Mouse (Mus musculus) brain, embryonic 14.5 days (tissue): Measurements from ENCODE around the gene Klf9. TPM values are rescaled to one million over a fixed set of nuclear protein-coding genes. Genes with fewer than 3 reads are reported as not detected.

Experiments used
- DNase-seq: peaks from one replicate; pipeline ENCODE4 v3.0.0-alpha.2; 2011; ENCODE audit warnings: low read depth
- CTCF ChIP-seq: fragments of 200-500 bp; IDR thresholded peaks from 2 replicates; pipeline ENCODE4 v1.5.1; 2012; ENCODE audit warnings: inconsistent platforms, mild to moderate bottlenecking, moderate library complexity, borderline replicate concordance; ENCODE audit not compliant: insufficient read depth, insufficient read length; ENCODE audit errors: extremely low read depth
- POLR2A ChIP-seq: fragments of 200-500 bp; IDR thresholded peaks from 2 replicates; pipeline ENCODE4 v1.6.1; 2012; ENCODE audit warnings: mild to moderate bottlenecking, inconsistent platforms, borderline replicate concordance; ENCODE audit not compliant: poor library complexity, insufficient read depth, insufficient read length, severe bottlenecking; ENCODE audit errors: extremely low read depth
- polyA plus RNA-seq: library from polyadenylated mRNA; depleted of rRNA; stranded (reverse); fragments of >200 nt; gene quantifications from 2 replicates; pipeline ENCODE4 v1.2.3, GENCODE M21; 2012; rRNA removed

Klf9 gene
- 1.1 and 1.6 TPM in 2 replicates for polyA plus RNA-seq

DNA sequence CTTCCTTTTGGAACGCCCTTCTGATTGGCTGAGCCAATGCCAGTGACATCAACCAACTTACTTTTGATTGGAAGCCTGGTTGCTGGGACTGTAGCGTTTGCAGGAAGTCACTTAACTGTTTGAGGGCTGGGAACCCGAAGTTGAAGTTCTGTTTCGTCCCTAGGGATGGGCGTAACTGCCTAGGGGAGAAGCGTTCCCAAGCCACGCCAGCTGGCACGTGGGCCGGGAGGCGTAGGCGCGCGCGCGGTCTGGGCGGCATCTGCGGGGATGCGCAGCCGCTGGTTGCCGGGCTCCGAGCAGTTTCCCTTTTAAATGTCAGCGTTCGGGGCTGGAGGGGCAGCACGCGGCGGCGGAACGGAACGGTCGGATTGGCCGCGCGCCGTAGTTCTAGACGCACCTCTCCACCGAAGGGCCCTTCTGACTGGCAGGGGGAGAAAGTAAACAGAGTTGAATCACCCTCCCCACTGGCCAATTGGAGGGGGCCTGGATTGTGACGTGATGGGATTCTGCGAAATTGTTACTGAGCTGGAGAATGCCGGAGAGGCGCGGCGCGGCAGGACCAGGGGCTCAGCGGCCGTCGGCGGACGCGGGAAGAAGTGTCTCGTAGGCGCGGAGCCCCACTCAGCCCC lies at the start of gene Klf9:
Klf9 (plus strand) TSS at position 538 of the 629 bp plus-strand sequence.
- TF ChIP-seq CTCF (no peak), POLR2A (no peak)
- DNase-seq: peak; percentile 97

DNA sequence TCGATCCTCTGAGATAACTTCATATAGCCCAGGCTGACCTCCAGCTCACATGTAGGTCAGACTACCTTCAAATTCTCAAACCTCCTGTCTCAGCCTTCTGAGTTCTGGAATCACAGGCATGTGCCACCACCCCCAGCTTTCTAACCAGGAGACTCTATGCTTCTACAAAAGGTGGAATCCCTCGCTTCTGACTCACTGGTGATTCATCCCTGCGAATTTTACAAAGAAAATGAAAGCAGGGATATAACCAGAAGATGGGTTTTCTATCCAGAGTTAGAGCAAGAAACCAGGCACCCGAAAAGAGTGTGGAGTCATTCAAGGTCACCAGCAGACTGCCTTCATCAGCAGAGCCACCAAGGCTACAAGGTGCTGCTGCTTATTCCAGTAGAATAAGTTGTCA lies 49.4 kb upstream of the Klf9 start:
- TF ChIP-seq CTCF: no peak
- TF ChIP-seq POLR2A: no peak
- no peak for DNase-seq

DNA sequence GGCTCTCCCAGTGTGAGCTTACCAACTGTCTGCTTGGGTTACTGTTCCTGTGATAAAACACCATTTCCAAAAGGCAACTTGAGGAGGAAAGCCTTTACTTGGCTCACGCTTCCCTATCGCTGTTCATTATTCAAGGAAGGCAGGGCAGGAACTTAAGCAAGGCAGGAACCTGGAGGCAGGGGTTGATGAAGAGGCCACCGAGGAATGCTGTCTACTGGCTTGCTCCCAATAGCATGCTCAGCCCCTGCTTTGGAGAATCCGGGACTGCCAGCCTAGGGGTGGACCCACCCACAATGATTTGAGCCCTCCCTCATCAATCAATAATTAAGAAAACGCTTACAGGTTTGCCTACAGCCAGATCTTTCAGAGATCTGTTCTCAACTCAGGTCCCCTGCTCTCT lies 47.5 kb upstream of the Klf9 start:
- DNase-seq: no peak
- TF ChIP-seq CTCF: no peak

DNA sequence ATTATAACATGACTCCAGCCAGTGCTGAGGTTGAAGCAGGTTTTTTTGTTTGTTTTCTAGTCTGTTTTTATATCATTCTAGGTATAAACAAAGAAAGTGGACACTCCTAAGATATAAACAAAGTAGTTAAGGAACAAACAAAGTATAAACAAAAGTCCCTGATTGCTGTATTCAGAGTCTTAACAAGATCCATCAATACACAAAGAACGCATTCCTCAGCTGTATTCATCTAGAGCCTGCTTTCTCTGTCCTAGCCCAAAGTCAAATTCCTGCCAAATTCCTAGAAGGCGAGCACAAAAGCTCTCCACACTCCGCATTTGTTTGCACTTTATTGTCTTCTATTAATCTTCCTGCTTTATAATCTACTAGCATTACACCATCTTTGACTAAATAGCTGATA lies 46.1 kb upstream of the Klf9 start:
- TF ChIP-seq POLR2A: no peak
- TF ChIP-seq CTCF: no peak
- no peak for DNase-seq

DNA sequence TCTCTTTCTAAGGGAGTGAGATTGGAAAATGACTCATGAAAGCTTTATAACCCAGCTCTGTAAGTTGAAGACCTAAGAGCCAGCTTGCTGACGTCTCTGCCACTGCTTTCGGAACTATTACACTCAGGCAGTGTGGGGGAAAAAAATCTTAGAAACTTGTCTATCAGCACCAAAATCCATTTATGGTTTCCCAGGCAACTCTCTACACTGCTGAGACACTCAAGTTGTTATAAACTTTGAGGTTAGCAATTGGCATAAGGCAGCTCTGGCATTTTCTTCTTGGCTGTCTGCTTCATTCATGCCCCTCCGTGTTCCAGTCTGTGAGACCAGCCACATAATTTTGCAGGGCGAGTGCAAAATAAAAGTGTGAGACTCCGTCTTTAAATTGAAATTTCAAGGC lies 34.2 kb upstream of the Klf9 start:
- DNase-seq: no peak
- no peak for TF ChIP-seq POLR2A
- no peak for TF ChIP-seq CTCF

DNA sequence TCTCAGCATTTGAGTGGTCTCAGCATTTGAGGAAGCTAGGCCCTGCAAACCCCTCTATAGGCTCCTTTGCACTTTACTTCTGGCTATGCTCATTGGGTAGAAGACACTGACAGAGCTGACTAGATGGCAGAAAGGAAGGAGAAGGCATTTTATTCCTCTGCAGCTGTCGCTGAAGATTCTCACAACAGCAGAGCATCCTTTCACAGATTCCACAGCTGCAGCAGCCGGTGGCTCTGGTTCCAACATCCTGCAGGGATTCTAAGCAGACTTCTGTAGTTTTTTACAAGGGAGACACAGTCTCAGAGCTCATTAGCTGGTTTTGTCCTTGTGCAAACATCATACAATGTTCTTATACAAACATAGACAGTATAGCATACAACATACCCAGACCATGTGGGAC lies 33.7 kb upstream of the Klf9 start:
- peak; percentile 31 for DNase-seq
- no peak for TF ChIP-seq CTCF
- no peak for TF ChIP-seq POLR2A

DNA sequence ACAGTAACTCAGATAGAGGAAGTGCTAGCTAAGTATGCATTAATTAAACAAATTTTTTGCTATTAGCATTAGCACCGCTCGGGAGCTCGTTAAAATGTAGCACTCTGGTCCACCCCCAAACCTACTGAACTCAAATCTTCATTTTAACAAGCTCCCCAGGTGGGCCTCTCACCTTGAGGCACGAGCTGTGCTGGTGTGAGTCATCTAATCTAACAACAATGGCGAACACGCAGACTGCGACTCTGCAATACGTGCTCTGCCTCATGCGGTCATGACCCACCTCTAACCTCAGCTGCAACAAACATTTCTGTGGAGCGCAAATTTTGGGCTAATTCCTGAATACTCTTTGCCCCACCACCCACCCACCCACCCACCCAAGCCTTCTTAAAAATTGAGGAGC lies 19.2 kb upstream of the Klf9 start:
- no peak for DNase-seq
- TF ChIP-seq CTCF (no peak), POLR2A (no peak)

DNA sequence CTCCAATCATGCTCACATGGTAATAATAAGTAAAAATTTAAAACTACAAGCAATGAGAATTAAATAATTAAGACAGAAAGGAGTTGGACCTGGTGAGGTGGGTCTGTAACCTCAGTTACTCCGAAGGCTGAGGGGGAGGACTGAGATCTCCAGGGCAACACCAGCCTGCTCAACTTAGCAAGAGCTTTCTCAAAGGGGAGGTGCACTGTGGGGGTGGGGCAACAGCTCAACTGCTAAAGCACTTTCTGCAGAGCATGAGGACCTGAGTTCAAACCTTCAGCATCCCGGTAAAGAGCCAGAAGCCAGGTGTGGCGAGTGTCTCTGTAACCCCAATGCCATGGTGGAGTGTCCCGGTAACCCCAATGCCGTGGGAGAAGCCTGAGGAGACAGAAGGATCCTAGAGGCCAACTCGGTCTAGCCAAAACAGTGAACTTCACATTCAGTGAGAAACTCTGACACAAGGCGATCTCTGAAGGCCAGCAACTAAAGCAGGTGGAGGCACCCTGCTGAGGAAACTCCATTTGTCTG lies 16.9 kb upstream of the Klf9 start:
- TF ChIP-seq CTCF (no peak), POLR2A (no peak)
- DNase-seq: no peak

DNA sequence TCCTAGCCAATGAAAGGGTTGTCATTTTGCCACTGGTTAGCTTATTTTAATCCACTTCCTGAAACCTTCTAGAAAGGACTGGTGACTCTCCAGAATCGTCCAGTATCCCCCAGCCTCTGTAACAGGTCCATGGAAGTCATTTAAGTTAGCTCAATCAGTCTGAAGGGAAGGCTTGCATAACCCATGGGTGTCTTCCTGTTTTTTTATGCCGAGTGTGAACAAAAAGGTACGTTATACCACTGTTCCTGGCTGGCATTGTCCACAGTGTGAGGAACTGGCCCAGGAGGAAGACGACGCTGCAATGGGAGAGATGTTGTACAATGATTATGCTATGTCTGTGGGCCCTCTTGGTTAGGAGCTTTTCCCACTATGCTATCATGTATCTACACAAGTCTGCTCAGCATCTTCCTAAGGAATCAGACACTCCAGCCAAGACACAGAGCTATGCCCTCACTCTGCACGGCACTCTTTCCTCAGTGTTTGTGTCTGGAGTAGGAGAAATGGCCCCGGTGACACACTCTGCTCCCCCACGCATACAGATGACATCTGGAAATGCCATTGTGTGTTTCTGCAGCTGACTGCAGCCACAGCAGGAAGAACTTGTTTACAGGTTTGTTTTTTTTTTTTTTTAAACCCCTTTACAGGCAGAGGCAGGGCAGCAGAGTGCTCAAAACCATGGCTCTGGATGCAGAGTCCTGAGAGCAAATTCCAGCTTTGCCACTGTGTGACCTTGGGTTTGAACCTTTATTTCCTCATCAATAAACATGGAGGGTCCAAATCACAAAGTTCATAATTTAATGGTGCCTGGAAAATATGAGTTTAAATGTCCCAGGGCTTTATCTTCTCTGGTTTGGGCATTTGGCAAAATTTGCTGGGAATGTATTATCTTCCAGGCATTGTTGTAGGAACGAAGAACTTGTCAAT lies 15.5 kb upstream of the Klf9 start:
- DNase-seq: no peak
- no peak for TF ChIP-seq CTCF
- TF ChIP-seq POLR2A: no peak

DNA sequence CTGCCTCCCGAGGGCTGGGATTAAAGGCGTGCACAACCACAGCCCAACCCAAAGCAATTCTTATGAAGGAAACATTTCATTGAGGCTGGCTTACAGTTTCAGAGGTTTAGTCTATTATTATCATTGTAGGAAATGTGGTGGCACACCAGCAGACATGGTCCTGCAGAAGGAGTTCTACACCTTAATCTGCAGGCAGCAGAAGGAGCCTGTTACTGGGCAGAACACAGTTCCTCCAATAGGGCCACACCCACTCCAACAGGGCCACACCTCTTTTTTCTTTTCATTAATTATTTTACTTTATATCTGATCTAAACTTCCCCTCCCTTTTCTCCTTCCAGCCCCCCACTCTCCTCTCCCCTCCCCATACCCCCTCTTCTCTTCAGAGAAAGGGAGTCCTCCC lies 11.1 kb upstream of the Klf9 start:
- no peak for TF ChIP-seq POLR2A
- TF ChIP-seq CTCF: no peak
- DNase-seq: no peak

DNA sequence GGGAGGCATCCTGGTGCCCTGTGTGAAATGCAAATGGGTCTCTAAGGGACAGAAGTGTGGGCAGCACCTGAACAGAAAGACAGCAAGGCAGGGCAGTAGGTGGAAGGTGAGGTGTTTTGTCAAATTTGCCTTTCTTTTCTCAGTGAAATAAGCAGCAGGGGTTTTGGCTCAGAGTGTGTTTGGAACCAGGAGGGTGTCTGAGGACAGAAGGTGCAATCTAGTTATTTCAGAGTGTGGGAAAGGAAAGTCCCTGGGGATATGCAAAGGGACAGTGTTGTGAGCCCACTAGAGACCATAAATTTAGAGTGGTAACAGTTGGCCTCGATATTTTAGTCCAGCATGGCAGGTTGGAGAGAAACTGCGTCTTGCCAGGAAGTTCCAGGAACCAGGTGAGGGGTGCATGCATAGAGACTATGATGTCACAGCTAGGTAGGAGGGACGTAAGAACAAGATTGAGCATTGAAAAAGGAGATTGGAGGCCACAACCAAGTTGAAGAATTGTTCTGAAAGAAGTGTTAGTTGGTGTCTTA lies 8.9 kb upstream of the Klf9 start:
- DNase-seq: no peak

More for the DNA sequence above, 8.9 kb upstream of the Klf9 start:
- TF ChIP-seq POLR2A: no peak
- no peak for TF ChIP-seq CTCF
